Mouse (Mus musculus): Measurements from ENCODE around the gene Pam.

DNA sequence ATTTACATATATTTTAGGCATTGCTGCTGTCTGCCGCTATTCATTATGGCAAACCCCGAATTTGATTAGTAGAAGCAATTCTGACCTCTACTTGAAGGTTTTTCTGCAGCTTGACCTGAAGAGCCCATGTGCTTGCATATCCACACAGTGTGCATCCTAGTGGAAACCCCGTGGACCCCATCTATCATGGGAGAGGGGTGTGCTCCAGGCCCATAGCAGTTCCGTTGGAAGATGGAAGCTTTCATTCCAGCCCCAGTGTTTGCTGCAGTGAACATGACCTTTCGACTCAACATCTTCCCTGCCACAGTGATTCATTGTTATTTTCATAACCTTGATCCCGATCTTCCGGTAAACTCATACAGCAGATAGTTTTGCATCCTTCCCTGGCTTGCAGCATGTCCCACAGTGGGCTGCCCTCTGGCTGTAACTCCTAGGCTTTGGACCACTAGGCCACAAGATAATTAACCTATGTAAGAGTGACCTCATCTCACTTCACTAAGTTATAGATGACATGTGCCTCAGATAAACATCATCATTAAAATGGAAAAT, 191.5 kb downstream of the Pam start:
- TF ChIP-seq CTCF (conservative IDR thresholded peaks at IDR 0.05; ENCODE audit: insufficient read depth, insufficient read length, low read depth, low read length) (no peak), POLR2A (IDR thresholded peaks at IDR 0.05; ENCODE audit: low read depth, low read length) (no peak)

Data from kidney, adult 2 months (tissue).